Mouse (Mus musculus) kidney, postnatal 10 days (tissue): ENCODE data around the gene Gstt2.
A peak's percentile ranks its signal among the peaks of the same experiment; 100 is the strongest.
"Not testable (repeated sequence)": the region's sequence is repeated elsewhere in the genome, so short reads cannot be mapped to it uniquely, and the experiment has no call there.

Experiments
- DNase-seq: peaks from one replicate; pipeline ENCODE4 v3.0.0; 2021; ENCODE audit warnings: mixed read lengths

The Gstt2 gene

DNA sequence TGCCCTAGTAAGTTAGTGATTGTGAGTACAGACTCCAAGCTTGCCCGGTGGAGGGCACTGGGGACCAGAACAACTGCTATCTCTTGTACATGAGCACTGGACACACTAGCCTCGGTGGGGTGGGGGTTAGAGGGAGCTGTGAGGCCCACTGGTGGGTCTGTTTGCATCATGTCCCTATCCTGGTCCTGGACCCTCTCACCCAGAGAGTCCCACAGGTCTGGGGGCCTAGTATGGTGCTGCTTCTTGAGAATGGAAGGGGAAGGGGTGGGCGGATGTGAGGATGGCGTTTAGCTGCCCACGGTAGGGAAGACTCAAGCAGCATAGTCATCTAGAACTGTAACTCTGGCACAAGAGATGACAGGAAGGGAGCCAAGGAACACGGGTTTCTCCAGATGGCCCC, 17.6 kb upstream of the Gstt2 start:
- DNase-seq, result no peak

- no peak for DNase-seq
These were observed 16.9 kb upstream of the Gstt2 start for GRCm38 (mm10) chr10:75854096-75854495.

GRCm38 (mm10) chr10:75853452-75853851, 16.2 kb upstream of the Gstt2 start:
- peak; percentile 92 for DNase-seq

DNA sequence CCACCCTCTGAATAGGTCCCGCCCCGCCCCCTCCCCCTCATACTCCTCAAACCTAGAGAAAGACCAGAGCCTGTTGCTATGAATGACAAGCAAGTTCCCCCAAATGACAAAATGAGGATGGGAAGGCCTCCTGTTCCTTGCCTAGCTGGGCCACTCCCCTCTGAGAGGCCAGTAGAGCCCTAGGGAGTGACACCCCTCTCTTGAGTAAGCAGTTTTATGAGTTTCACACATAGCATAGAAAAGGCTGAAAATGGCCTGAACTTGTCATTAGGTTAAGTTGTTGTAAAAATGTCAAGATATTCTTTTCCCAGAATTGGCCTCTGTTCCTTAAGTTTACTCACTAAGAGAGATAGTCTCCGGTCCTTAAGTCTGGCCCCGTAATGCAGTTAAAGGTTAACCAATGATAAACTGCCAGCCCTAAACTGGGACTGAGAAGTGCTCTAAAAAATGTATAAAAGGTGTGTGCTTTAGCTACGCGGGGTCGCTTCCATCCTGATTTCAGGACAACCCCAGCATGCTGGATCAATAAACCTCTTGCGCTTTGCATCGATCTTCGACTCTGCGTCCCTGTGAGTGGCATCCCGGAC, 15.4 kb upstream of the Gstt2 start:
- no peak for DNase-seq

- no peak for DNase-seq
These were observed 14.5 kb upstream of the Gstt2 start for GRCm38 (mm10) chr10:75851681-75852080.

DNA sequence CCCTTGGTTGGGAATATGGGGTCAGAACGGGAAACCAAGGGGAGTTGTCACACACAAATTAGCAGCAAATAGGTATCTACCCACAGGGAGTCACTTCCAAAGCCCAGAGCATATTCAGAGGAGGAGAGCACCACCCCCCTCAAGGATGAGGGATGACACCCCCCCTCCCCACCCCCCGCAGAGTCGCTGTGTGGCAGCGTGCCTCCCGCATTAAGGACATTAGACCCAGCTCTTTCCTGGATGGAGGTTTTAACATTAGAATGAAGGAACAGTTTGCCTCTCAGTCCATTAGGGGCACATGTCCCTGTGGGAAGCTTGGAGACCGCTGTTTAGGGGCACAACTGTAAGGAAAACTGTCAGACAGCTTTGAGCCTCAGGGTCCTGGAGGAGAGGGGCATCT, 13.9 kb upstream of the Gstt2 start:
- DNase-seq, result no peak

DNA sequence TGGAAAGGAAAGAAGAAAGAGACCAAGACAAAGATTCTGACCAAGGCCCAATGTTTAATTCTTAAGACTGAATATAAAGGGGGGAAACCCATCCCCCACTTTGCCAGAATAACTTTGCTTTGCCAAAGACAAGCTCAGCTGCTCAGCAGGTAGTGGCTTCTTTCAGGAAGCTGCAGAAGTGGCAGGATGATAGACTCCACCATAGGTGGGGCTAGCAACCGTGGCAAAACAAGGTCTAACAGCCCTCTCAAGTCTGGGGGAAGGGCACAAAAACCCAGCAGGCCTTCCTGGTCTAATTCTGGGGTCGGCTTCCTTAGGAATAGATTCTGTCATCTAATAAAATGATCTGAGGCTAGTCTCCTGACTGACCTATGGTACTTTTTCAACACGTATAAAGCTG, 11.2 kb upstream of the Gstt2 start:
- DNase-seq, result no peak

GRCm38 (mm10) chr10:75845306-75845930, 8.2 kb upstream of the Gstt2 start:
- no peak for DNase-seq

DNA sequence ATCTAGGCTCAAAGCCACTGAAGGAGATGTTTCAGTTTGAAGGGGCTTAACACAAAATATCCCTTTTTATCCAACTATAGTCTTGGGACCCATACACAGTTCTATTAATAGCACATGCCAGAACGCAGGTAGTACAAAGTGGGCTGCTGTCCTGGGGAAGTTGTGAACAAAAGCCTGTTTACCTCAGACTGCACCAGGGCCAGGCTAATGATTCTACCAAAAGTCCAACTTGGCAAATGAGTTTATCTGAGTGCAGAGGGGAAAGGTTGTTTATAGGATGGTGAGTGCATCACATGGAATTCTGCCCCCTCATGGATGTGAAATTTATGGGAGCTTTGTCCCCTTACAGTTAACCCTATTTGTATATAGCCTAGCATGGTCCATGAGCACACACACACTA, 7.6 kb upstream of the Gstt2 start:
- DNase-seq, result no peak

DNA sequence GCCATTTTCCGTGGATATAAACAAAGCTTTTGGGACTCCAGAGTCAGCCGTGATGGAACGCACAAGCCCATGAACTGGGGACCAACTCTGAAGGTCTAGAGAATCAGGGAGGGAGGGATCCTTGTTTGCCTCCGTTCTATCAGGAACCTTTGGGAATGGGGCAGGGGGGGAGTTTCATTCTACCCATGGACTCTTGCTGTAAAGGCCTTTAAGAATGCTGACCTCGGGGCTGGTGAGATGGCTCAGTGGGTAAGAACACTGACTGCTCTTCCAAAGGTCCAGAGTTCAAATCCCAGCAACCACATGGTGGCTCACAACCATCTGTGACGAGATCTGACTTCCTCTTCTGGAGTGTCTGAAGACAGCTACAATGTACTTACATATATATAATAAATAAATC, 6.7 kb upstream of the Gstt2 start:
- not testable (repeated sequence) for DNase-seq

GRCm38 (mm10) chr10:75839092-75839491, 1.9 kb upstream of the Gstt2 start:
- DNase-seq, result no peak

- DNase-seq, result peak; percentile 51
These were observed 1.3 kb downstream of the Gstt2 start for GRCm38 (mm10) chr10:75835761-75836531.

DNA sequence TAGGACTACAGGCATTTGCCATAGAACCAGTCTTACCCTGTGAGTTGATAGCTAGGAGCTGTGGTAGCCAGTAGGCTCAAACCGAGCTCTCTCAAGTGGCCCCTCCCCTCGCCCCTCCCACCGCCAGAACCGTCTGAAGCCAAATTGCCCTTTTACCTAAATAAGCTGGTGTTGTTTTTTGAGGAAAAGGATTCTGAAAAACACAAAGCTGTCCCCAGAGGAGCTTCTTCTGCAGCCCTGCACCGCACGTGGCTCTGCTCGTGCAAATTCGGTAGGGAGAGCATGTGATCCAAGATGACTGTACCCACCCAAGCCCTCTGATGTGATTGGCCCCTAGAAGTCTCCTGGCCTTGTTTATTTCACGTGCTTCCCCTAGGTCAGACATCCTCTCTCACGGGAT, 1.9 kb downstream of the Gstt2 start:
- DNase-seq, result peak; percentile 83

- DNase-seq, result no peak
These were observed 2.5 kb downstream of the Gstt2 start for GRCm38 (mm10) chr10:75834721-75835120.

- DNase-seq, result peak; percentile 94
These were observed 3.0 kb downstream of the Gstt2 start for GRCm38 (mm10) chr10:75834250-75834649.

DNA sequence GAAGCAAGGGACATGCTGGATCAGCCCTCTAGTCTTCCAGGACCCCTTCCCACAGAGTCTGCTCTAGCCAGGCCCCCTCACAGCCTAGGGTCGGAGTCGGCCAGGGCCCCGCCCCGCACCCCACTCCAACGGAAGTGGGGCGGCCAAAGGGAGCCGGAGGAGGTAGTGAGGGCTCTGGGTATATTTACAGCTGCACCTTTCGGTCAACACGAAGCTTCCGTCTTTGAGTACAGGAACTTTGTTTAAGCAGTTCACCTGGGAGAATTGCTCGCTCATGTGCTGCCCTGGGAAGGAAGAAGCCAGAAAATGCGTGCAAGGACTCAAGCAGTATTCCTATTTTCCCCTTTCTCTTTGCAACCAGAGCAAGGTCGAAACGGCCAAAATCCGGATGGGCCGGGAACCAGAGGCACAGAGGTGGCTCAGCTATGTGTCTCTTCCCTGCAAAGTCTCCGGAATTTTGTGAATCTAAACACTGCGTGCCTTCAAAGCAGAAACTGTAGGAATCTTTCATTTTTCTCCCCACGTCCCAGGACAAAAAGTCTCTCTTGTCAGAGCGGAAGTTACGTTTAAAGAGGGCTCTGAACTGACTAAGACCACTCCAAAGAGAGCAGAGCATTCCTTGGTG, 3.7 kb downstream of the Gstt2 start:
- DNase-seq, result peak; percentile 59

DNA sequence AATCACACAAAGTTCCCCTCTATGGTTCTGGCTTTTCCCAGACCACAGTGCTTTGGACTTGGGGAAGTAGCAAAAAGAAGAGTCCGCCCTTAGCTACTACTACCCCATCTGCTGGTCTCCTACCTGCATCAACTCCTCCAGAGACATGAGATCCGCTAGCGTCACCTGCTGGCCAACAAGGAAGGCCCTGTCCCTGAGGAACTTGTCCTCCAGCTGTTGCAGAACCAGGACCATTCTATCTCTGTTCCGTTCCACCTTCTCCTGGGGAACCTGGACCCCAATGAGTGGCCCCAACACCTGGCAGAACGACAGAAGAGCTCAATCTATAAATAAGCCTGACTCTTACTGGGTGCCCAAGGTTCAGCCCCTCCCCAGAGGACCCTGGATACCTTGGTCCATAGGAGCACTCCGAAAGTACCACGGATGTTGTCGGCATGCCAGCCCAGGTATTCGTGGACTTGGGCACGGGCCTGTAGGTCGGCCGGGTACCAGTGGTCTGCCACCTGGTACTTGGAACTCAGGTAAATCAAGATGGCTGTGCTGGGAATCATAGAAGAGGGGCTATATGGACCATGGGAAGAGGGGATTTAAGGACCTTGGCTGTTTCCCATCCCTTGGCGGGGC, 4.8 kb downstream of the Gstt2 start:
- DNase-seq, result peak; percentile 80

DNA sequence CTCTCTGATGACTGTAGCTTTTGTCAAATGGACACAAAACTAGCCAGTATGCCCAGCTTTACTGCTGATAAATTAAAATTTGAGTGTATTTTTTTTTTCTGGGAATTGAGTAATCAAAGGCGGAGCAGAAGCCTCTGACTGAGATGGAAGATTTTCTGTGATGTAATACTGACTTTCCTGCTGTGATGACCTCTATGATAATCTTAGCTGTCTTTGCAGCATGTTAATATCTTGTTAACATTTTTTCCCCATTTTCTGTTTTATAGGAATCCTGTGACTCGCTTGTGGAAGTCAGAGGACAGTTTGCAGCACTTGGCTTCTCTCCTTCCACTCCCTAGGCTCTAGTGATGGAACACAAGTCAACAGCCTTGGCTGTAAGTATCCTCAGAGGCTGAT, 7.0 kb downstream of the Gstt2 start:
- DNase-seq, result no peak

DNA sequence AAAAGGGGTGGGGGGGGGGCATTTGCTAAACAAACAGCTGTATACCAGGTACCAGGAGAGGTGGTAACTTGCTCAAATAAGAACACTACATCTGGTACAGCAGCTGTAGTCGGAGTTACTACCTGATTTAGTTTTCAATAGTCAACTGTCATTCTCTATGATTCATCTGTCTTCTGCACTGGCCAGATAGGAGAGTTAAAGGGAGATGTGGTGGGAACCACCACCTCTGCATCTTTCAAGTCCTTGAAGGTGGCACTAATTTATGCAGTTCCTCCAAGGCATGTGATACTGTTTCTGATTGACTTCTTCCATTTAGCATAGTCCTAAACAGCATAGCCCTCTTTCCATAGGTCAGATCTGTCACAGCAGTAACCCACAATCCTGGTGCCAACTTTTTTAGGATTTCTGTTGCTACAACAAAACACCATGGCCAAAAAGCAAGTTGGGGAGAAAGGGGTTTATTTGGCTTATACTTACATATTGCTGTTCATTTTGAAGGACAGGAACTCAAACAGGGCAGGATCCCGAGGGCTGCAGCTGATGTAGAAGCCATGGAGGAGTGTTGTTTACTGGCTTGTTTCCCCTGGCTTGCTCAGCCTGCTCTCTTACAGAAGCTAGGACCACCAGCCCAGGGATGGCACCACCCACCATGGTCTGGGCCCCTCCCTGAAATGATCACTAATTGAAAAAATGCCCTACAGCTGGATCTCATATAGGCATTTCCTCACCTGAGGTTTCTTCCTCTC, 7.5 kb downstream of the Gstt2 start:
- DNase-seq, result no peak

DNA sequence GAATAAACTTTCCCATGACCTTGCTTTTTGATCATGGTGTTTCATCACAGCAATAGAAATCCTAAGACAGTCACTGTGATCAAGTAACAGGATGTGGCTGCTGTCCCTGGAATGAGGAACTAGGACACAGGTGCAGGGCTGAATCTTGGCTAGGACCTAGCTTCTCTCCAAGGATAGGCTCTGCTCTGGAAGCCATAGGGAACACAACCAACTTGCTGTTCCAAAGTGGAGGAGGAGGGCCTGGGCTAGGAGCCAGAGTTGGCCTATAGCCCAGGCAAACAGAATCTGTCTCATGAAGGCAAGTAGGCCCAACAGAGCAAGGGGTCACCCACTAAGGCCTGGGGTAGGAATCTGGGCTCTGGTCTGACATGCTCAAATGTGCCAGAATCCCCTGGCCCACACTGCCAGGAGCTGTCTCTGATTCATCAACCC, 8.7 kb downstream of the Gstt2 start:
- peak; percentile 55 for DNase-seq

- DNase-seq, result peak; percentile 77
These were observed 9.4 kb downstream of the Gstt2 start for GRCm38 (mm10) chr10:75827668-75828360.

- DNase-seq, result no peak
These were observed 12.7 kb downstream of the Gstt2 start for GRCm38 (mm10) chr10:75824530-75824929.
